Mouse (Mus musculus): ENCODE data around the gene Galr2.

Galr2 gene

GRCm38 (mm10) chr11:116307762-116308531, 27.2 kb downstream of the Galr2 start:
- DNase-seq (ENCODE audit: low read depth): no peak

- no peak for DNase-seq (ENCODE audit: low read depth)
Measured at GRCm38 (mm10) chr11:116309601-116310000, 28.9 kb downstream of the Galr2 start.

GRCm38 (mm10) chr11:116311169-116311568, 30.4 kb downstream of the Galr2 start:
- DNase-seq (ENCODE audit: low read depth): no peak

- DNase-seq (ENCODE audit: low read depth): no peak
Measured at GRCm38 (mm10) chr11:116312359-116312758, 31.6 kb downstream of the Galr2 start.

- DNase-seq (ENCODE audit: low read depth): peak; percentile 58
Measured at GRCm38 (mm10) chr11:116318719-116319659, 38.2 kb downstream of the Galr2 start.

- no peak for DNase-seq (ENCODE audit: low read depth)
Measured at GRCm38 (mm10) chr11:116326963-116327603, 46.3 kb downstream of the Galr2 start.

- DNase-seq (ENCODE audit: low read depth): no peak
Measured at GRCm38 (mm10) chr11:116329314-116330210, 48.8 kb downstream of the Galr2 start.

GRCm38 (mm10) chr11:116330211-116330518, 49.4 kb downstream of the Galr2 start:
- no peak for DNase-seq (ENCODE audit: low read depth)

- no peak for DNase-seq (ENCODE audit: low read depth)
Measured at GRCm38 (mm10) chr11:116332232-116332982, 51.7 kb downstream of the Galr2 start.

GRCm38 (mm10) chr11:116332983-116333270, 52.2 kb downstream of the Galr2 start:
- no peak for DNase-seq (ENCODE audit: low read depth)

Measured in c-Kit-positive CD71-negative TER-119-negative erythroid progenitor cells, embryonic 14.5 days (primary cell).